Mouse (Mus musculus): ENCODE measurements around the gene Rundc3a.

The Rundc3a gene

GRCm38 (mm10) chr11:102392441-102393237, 564 bp upstream of the Rundc3a start:
- no peak for DNase-seq (ENCODE audit: low spot score in 2 of 2)

- no peak for DNase-seq (ENCODE audit: low spot score in 2 of 2)
Measured at GRCm38 (mm10) chr11:102393719-102394420, 667 bp downstream of the Rundc3a start.

GRCm38 (mm10) chr11:102394421-102395124, 1.4 kb downstream of the Rundc3a start:
- DNase-seq (ENCODE audit: low spot score in 2 of 2): no peak

- DNase-seq (ENCODE audit: low spot score in 2 of 2): no peak
Measured at GRCm38 (mm10) chr11:102395250-102395649, 2.0 kb downstream of the Rundc3a start.

DNA sequence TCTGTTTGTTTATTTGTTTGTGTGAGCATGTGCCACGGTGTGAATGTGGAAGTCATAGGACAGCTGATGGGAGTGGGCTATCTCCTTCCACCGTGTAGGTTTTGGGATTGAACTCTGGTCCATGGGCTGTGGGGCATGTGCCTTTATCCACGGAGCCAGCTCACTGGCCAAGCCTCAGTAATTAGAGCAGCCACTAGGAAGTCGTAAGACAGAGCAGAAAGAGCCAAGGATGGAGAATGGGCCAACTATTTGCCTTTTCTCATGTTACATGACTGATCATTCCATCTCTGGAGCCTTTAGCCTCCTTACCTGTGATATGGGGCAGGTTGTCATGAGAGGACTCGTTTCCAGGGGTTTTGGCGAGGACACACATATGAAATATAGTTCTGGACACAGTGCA, 3.1 kb downstream of the Rundc3a start:
- no peak for DNase-seq (ENCODE audit: low spot score in 2 of 2)

DNA sequence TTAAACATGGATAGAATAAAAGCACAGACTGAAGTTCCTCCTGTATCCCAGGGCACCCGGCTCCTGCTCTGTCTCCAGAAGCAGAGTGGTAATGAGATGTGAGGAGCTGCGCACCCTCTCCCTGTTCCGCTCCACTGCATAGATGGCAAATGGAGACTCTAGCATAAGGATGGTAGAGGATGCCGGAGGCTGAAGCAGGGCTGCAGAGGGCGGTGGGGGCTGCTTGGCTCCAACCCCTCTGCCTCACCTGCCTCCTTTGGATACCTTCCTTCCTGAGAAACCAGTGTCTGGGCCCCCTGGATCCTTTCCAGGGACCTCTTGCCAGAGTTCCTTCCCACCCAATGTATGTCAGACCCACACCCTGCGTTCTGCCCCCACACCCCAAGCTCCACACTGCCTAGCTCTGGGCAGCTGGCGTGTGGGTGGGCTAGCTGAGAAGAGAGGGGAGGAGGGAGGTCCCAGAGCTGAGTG, 3.5 kb downstream of the Rundc3a start:
- DNase-seq (ENCODE audit: low spot score in 2 of 2): no peak

DNA sequence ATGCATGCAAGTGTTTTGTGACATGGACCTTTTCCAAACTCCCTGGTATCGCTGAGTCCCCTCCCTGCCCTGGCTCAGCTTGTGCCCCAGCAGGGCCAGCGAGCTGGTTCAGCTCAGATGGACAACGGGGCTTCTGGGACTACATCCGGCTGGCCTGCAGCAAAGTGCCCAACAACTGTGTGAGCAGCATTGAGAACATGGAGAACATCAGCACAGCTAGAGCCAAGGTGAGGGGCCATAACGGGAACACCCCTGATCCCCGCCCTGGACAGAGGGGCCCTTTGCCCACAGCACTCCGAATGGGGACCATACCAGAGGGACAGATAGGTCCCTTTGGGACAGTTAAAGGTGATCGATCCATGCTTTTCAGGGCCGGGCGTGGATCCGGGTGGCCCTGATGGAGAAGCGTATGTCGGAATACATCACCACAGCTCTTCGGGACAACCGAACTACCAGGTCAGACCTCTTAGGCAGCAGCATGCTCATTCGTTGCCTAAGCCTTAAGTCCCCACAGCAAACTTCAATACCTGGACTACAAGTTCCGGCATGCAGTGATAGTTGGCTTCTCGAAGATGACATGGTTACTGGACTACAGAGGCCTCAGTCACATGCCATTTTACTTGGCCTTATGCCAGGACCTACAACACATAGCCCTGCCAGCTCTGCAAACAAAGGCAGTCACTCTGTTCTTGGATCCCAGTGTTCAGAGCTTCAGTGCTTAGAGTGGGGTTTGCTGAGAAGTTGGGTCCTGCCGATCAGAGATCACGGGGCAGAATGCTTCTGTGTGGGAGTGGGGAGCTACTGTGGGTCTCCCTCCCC, 5.0 kb downstream of the Rundc3a start:
- no peak for DNase-seq (ENCODE audit: low spot score in 2 of 2)

GRCm38 (mm10) chr11:102399107-102399506, 5.9 kb downstream of the Rundc3a start:
- DNase-seq (ENCODE audit: low spot score in 2 of 2): no peak

- DNase-seq (ENCODE audit: low spot score in 2 of 2): no peak
Measured at GRCm38 (mm10) chr11:102399610-102400072, 6.4 kb downstream of the Rundc3a start.

DNA sequence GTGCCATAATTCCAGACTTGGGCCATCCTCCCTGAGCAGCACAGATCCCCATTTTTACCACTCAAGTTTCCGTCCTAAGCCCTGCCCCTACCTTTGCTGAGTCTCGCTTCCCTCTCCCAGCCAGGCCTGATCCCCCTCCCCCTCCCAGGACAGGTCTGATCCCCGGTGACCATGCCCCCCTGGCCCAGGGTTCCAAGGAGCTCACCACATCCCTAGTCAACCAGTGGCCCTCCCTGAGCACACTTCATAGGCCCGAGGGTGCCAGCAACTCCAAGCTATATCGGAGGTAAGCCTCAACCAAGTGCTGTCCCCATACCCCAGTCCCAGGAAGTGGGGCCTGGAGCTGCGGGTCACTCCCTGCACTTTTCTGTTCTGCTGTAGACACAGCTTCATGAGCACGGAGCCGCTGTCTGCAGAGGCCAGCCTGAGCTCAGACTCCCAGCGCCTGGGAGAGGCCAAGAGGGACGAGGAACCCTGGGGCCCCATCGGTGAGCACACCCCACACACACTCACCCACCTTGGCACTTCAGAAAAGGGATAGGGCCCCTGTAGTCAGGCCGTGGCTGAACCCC, 7.4 kb downstream of the Rundc3a start:
- DNase-seq (ENCODE audit: low spot score in 2 of 2): no peak

GRCm38 (mm10) chr11:102401898-102402500, 8.8 kb downstream of the Rundc3a start:
- DNase-seq (ENCODE audit: low spot score in 2 of 2): no peak

DNA sequence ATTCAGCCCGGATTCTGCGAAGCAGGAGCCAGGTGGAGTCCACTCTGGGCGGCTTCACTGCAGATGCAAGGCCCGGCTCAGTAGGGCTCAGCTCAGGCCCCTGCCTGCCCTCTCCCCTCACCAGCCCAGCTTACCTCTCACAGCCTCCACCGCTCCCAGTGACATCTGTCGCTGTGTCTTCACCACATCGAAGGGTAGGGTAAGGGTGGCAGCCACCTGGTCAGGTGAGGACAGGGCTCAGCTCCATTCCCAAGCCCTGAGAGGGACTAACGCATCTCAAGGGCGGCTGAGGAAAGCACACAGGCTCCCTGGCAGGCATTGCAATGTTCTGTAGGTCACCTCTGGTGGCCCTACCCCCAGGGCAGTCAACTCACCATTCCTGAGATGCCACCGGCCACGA, 10.5 kb downstream of the Rundc3a start:
- no peak for DNase-seq (ENCODE audit: low spot score in 2 of 2)

- DNase-seq (ENCODE audit: low spot score in 2 of 2): no peak
Measured at GRCm38 (mm10) chr11:102404161-102405010, 11.2 kb downstream of the Rundc3a start.

- no peak for DNase-seq (ENCODE audit: low spot score in 2 of 2)
Measured at GRCm38 (mm10) chr11:102405544-102406285, 12.5 kb downstream of the Rundc3a start.

- no peak for DNase-seq (ENCODE audit: low spot score in 2 of 2)
Measured at GRCm38 (mm10) chr11:102406401-102406800, 13.2 kb downstream of the Rundc3a start.

DNA sequence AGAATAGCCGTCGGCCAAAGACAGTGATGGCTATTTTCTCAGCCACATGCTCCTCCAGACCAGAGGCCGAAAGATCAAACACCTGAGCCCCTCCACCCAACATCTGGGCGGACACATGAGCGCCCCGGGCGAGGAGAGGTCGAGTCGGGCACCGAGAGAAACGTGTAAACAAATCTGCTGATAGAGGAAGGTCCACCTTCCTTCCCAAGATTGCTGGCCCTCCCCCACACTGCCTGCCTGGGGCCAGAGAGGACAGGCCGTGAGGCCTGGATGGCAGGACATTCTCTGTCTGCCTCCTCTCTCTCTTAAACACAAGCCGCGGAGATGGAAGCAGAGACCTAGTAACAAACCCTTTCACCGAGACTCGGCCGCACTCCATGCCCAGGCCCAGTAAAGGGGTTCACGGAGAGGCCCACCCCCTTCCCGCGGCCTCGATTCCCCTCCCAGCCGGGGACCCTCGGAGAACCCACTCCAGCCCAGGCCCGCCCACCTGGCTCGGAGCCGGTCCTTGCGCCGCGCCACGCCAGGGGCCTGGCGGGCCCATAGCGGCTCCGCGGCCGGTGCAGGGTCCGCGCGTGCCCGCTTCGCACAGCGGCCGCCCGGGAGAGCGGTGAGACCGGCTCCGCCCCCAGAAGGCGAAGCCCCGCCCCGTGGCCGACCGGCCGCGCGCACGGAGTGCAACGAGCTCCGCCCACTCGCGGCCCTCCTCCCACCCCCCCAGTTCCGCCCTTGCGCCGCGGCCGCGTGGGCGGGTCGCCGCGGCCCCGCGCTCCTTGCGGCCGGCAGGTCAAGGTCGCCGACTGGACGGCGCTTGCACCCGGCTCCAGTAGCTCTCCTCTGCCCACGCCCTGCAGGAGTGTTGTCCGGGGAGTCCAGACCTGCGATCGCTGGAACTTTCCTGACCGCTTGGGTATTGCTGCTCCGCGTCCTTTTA, 14.0 kb downstream of the Rundc3a start:
- peak; percentile 83 to 94 for DNase-seq (ENCODE audit: low spot score in 2 of 2)

DNA sequence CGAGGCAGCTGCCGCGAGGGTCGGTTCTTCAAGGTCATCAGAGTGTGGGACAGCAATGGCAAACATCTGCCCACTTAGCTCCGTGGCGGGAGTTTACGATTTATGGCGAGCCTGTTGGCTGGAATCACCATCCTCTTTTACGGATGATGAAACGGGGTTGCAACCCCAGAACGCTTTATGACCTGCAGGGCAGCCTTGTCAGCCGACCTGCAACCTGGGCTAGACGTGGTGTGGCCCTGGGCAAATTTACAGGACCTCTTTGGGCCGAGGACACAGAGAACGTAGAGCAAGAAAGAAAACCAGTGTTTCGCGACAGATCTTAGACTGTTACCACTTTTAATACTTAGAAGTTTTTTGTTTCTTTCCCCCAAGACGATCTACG, 14.6 kb downstream of the Rundc3a start, which contains the start of gene Slc25a39:
Gene Slc25a39, minus strand, starts transcription at position 113 of the 382 bp plus-strand sequence.
- no peak for DNase-seq (ENCODE audit: low spot score in 2 of 2)

All from thymus, postnatal 10 days (tissue).